Mouse (Mus musculus) thymus, postnatal 4 days (tissue): ENCODE results near the gene Vmn2r54.
"Not testable (repeated sequence)": the region's sequence is repeated elsewhere in the genome, so short reads cannot be mapped to it uniquely, and the experiment has no call there.

Source experiments
- DNase-seq: peaks from one replicate; pipeline ENCODE4 v3.0.0; 2021

The Vmn2r54 gene

GRCm38 (mm10) chr7:12640219-12640618 lies at the start of gene Vmn2r54:
TSS of gene Vmn2r54 (minus strand) at chr7:12640319.
- not testable (repeated sequence) for DNase-seq

GRCm38 (mm10) chr7:12684903-12685302 lies 44.8 kb upstream of the Vmn2r54 start, which contains the start of gene Vmn2r55:
TSS of gene Vmn2r55 (minus strand) at chr7:12685003.
- not testable (repeated sequence) for DNase-seq

DNA sequence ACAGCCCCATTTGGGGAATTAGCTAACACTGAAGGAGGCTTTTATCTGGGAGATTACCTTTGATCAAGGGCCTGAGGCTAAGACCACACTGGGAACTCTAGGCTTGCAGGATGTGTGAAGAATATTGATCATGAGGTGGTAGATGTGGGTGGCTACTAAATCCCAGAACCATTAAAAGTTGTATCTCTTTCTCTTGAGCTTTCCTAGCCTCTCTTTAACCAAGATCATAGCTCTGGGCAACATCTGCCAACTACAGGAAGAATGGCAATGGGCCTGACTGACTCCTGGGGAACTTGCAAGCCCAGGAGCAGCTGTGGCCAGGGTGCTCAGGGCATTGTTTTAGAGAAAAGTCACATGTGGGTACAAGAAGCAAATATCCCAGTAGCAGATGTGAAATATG lies 31.4 kb downstream of the Vmn2r54 start, which contains the start of gene Vmn2r53:
TSS of gene Vmn2r53 (minus strand) at position 101 of the 400 bp plus-strand sequence.
- DNase-seq, result no peak
